Mouse (Mus musculus): ENCODE measurements around the gene Zfp626. TPM values are rescaled to one million over a fixed set of nuclear protein-coding genes. Genes with fewer than 3 reads are reported as not detected.
"Not testable (repeated sequence)": the region's sequence is repeated elsewhere in the genome, so short reads cannot be mapped to it uniquely, and the experiment has no call there.

The Zfp626 gene
- polyA plus RNA-seq, 1 experiment from 2014 or later = 2.4 TPM

DNA sequence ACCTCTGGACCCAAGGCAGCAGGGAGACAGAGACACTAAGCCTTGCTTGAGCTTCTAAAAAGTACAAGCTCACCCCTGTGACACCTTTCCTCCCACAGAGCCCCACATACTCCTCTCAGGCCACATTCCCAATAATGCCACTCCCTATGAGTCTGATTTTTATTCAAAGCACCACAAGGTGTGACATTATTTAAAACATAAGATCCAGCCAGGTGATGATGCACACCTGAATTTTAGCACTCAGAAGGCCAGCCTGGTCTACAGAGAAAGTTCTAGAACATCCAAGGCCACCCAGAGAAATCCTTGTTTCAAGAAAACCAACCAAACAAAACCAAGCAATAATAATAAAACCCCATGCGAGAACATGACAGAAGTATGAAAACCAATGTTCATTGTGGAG lies 50.2 kb downstream of the Zfp626 start, which contains the start of gene Zfp607a:
Gene Zfp607a (plus strand): TSS at position 301 of the 400 bp plus-strand sequence.
- Histone ChIP-seq H3K27ac (ENCODE audit: low read length) (no peak within 1 kb of the TSS), H3K9ac (ENCODE audit: low read length) (no peak within 1 kb of the TSS), H3K4me3 (ENCODE audit: low read length) (no peak within 1 kb of the TSS), H3K9me3 (ENCODE audit: control insufficient read depth, low read length) (no peaks in the 10 kb centered on the region), H3K36me3 (ENCODE audit: control insufficient read depth, insufficient read depth, low read length) (peaks cover 9% of the 10 kb centered on the region; the same call in 1 of the 2 replicates), H3K27me3 (ENCODE audit: control insufficient read depth, insufficient read depth, low read depth, low read length) (no peaks in the 10 kb centered on the region), H3K4me1 (replicated peaks; ENCODE audit: control insufficient read depth, insufficient read depth, low read length) (peaks cover 13% of the 10 kb centered on the region), H3K4me2 (ENCODE audit: low read depth, low read length) (no peak within 1 kb of the TSS)
- no peak for ATAC-seq (ENCODE audit: low read depth)
- WGBS = 98% methylated on average over 1 of the region's 1 CpGs

DNA sequence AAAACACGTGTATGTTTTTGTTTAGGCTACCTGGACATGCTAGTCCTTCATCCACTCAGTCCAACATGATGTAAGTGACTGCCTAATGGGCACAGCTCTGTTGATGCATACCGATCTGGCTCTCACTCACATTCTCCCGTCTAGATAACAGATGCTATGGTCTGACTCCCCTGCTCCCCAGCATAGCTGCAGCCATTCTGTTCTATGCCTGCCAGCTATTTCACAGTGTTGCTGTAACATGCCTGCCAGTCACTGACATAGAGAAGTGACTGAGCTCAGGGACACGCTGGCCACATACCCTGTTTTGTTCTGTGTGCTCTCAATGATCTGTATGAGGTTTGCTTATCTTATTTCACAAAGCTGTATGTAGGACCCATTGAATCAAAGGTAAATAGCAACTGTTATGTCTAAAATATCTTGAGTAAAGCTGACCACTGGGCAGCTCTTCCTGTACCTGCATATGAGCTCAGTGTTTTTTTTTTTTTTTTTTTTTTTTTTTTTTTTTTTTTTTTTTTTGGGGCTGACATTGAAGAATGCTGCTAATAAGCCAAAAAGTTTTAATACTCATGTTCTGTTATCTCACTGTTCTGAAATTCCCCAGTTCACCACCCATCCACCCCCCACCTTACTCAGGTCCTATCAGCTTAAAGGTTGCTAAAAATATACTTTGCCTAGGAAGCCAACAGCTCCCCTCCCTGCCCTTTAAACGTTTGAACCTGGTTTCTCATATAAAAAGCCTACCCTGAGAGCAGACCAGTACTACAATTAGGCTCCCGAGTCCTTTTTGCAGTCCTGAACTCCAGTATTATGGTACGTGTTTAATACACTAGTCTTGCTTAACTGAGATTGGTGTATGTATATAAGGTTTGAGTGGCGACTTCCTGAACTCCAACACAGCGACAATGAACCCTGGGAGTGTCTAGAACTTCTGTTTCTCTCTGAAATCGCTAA lies 52.6 kb downstream of the Zfp626 start:
- 16% methylated on average over 10 of the region's 10 CpGs for WGBS
- Histone ChIP-seq H3K4me2 (ENCODE audit: low read depth, low read length) (peak overlapping the region; percentile 78), H3K36me3 (ENCODE audit: control insufficient read depth, insufficient read depth, low read length) (peaks cover 7% of the 10 kb centered on the region), H3K9ac (ENCODE audit: low read length) (peak overlapping the region; percentile 85), H3K27me3 (ENCODE audit: control insufficient read depth, insufficient read depth, low read depth, low read length) (no peaks in the 10 kb centered on the region), H3K27ac (ENCODE audit: low read length) (peak overlapping the region; percentile 93), H3K4me3 (ENCODE audit: low read length) (peak overlapping the region; percentile 75), H3K4me1 (replicated peaks; ENCODE audit: control insufficient read depth, insufficient read depth, low read length) (peaks cover 13% of the 10 kb centered on the region), H3K9me3 (ENCODE audit: control insufficient read depth, low read length) (no peaks in the 10 kb centered on the region)
- peak; percentile 41 for ATAC-seq (ENCODE audit: low read depth)

DNA sequence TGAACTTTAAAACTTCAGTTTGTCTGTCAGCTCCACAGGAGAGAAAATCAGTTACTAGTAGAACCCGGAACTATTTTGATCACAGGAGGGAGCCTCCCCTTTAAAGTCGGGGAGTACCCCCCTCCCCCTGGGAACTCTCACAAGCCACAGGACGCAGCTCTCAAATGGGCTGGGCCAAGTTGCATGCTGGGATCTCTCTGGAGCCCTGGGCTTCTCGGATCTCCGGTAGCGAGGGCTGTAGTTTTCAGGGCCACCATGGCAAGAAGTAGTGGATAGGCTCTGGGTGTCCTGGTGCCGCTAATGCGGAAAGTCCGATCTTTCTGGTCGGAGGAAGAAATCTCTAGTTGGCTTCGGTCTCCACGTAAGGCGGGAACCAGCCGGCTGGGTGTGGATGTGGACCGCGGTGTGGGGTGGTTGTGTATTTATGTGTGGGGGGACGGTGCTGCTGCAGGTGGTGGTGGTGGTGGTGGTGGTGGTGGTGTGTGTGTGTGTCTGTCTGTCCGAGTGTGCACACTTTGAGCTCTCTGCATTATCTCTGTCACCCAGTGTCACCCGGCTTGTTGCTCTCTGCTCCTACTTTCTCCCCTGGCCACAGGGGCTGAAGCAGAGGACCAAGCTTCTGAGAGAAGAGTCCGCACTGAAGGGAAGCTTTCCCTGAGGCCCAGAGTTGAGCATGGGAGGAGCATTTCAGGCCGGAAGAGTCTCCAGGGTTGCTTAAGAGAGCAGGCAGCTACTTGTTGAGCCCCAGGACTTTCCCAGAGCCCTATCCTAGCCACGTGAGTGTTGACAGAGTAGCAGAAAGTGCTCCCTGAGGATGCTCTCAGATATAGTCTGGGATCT lies 53.6 kb downstream of the Zfp626 start:
- Histone ChIP-seq H3K4me3 (ENCODE audit: low read length) (peak overlapping the region; percentile 75), H3K4me1 (replicated peaks; ENCODE audit: control insufficient read depth, insufficient read depth, low read length) (peaks cover 13% of the 10 kb centered on the region), H3K9ac (ENCODE audit: low read length) (peak overlapping the region; percentile 85), H3K9me3 (ENCODE audit: control insufficient read depth, low read length) (no peaks in the 10 kb centered on the region), H3K27ac (ENCODE audit: low read length) (peak overlapping the region; percentile 93), H3K27me3 (ENCODE audit: control insufficient read depth, insufficient read depth, low read depth, low read length) (no peaks in the 10 kb centered on the region), H3K36me3 (ENCODE audit: control insufficient read depth, insufficient read depth, low read length) (peaks cover 7% of the 10 kb centered on the region), H3K4me2 (ENCODE audit: low read depth, low read length) (peak overlapping the region; percentile 78)
- WGBS = under 1% methylated on average over 22 of the region's 22 CpGs
- peak; percentile 97 for ATAC-seq (ENCODE audit: low read depth)

DNA sequence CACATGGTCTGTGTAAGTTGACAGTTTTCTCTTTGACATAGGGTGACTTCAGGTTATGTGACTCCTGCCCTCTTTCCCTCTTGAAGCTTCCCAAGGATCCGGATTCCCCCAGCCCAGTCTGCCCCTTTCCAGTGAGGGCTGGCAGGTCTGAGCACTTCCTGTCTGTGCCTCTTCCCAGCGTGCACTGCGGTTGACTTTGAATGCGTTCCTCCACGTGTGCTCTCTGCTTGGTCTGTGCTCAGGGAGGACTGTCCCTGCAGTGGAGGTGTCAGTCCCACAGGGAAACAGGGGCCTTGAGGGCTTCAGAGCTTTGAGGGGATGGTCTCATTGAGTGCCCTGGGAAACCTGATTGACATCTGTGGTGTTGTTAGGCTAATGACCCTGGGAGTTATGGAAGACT lies 55.6 kb downstream of the Zfp626 start:
- H3K4me1 ChIP-seq (replicated peaks; ENCODE audit: control insufficient read depth, insufficient read depth, low read length) = peaks cover 13% of the 10 kb centered on the region
- H3K4me2 ChIP-seq (ENCODE audit: low read depth, low read length); H3K9ac ChIP-seq (ENCODE audit: low read length); H3K4me3 ChIP-seq (ENCODE audit: low read length); H3K9me3 ChIP-seq (ENCODE audit: control insufficient read depth, low read length); ATAC-seq (ENCODE audit: low read depth); H3K27me3 ChIP-seq (ENCODE audit: control insufficient read depth, insufficient read depth, low read depth, low read length); H3K27ac ChIP-seq (ENCODE audit: low read length): not testable (repeated sequence)
- peaks cover 15% of the 10 kb centered on the region for H3K36me3 ChIP-seq (ENCODE audit: control insufficient read depth, insufficient read depth, low read length)
- 68% methylated on average over 5 of the region's 5 CpGs for WGBS

Other genes with a start within 250 kb of the Zfp626 start
- gene Akt2, start 215.6 kb upstream of the Zfp626 start, polyA plus RNA-seq (2015; fragmentation: Nextera tagmentation; extraction: Ambion mirVana) = 89.4 and 93.0 TPM in 2 replicates
- gene Ttc9b, start 153.3 kb upstream of the Zfp626 start, polyA plus RNA-seq (2015; fragmentation: Nextera tagmentation; extraction: Ambion mirVana) = 0.29 and 0.40 TPM in 2 replicates
- 4.6 and 5.0 TPM in 2 replicates for gene Map3k10, start 132.6 kb upstream of the Zfp626 start, polyA plus RNA-seq (2015; fragmentation: Nextera tagmentation; extraction: Ambion mirVana)
- gene Zfp607b, start 117.9 kb upstream of the Zfp626 start, polyA plus RNA-seq (2015; fragmentation: Nextera tagmentation; extraction: Ambion mirVana) = 4.4 and 6.4 TPM in 2 replicates
- 31.8 and 34.2 TPM in 2 replicates for gene Zfp60, start 75.8 kb upstream of the Zfp626 start, polyA plus RNA-seq (2015; fragmentation: Nextera tagmentation; extraction: Ambion mirVana)
- gene Zfp59, start 31.4 kb downstream of the Zfp626 start, polyA plus RNA-seq (2015; fragmentation: Nextera tagmentation; extraction: Ambion mirVana) = 8.4 TPM in 2 replicates
- gene Zfp607a, start 50.3 kb downstream of the Zfp626 start, polyA plus RNA-seq (2015; fragmentation: Nextera tagmentation; extraction: Ambion mirVana) = 3.6 and 4.2 TPM in 2 replicates
- gene Zfp974, start 122.3 kb downstream of the Zfp626 start, polyA plus RNA-seq (2015; fragmentation: Nextera tagmentation; extraction: Ambion mirVana) = 10.0 and 11.5 TPM in 2 replicates
- 17.8 and 18.1 TPM in 2 replicates for gene Zfp780b, start 172.0 kb downstream of the Zfp626 start, polyA plus RNA-seq (2015; fragmentation: Nextera tagmentation; extraction: Ambion mirVana)
- 4.9 and 5.1 TPM in 2 replicates for gene Zfp850, start 206.9 kb downstream of the Zfp626 start, polyA plus RNA-seq (2015; fragmentation: Nextera tagmentation; extraction: Ambion mirVana)
- 249 and 256 TPM in 2 replicates for gene Psmc4, start 242.9 kb downstream of the Zfp626 start, polyA plus RNA-seq (2015; fragmentation: Nextera tagmentation; extraction: Ambion mirVana)